Mouse (Mus musculus): ENCODE results near the gene Gpn3. TPM values are rescaled to one million over a fixed set of nuclear protein-coding genes. Genes with fewer than 3 reads are reported as not detected.

Gpn3 gene
- polyA plus RNA-seq, 1 experiment from 2014 or later = 42.7 TPM

DNA sequence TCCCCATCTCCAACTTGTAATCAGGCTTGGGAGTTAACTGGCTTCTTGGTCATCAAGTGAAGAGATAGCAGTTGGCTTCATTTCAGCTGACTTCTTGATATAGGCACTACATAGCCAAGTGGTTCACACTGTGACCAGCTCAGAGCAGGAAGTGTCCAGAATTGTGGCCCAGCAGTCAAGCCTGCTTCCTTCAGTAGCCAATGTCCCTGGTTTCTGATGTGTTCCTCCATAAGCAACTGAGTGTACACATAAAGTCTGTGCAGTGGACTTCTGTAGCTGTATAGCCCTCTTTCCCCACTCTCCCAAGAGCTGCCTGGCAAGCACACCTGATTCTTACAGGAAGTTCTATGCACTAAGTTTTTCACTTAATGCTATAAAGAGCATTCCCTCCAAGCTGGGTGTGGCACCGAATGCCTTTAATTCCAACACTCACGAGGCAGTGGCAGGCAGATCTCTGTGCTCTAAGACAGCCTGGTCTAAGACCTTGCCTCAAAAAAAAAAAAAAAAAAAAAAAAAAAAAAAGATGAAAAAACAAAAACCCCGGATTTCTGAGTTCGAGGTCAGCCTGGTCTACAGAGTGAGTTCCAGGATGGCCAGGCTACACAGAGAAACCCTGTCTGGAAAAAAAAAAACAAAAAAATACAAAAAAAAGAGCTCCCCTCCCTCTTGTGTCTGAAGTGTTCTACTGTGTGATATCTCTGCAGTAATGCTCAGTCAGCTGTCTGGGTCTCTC is 5.6 kb downstream of the Gpn3 start:
- Histone ChIP-seq H3K4me1 (ENCODE audit: control insufficient read depth, insufficient read depth, low read length) (peaks cover 10% of the 10 kb centered on the region), H3K9me3 (replicated peaks; ENCODE audit: control insufficient read depth, low read length, poor library complexity, severe bottlenecking) (no peaks in the 10 kb centered on the region), H3K36me3 (ENCODE audit: control insufficient read depth, insufficient read depth, low read length) (peaks cover 19% of the 10 kb centered on the region), H3K27ac (ENCODE audit: low read length) (no peak overlapping the region), H3K27me3 (ENCODE audit: control insufficient read depth, insufficient read depth, low read depth, low read length) (no peaks in the 10 kb centered on the region), H3K9ac (ENCODE audit: low read depth, low read length) (no peak overlapping the region), H3K4me2 (ENCODE audit: low read length) (no peak overlapping the region), H3K4me3 (ENCODE audit: low read depth, low read length) (no peak overlapping the region)
- ATAC-seq = no peak
- WGBS = 90% methylated on average over 4 of the region's 4 CpGs

DNA sequence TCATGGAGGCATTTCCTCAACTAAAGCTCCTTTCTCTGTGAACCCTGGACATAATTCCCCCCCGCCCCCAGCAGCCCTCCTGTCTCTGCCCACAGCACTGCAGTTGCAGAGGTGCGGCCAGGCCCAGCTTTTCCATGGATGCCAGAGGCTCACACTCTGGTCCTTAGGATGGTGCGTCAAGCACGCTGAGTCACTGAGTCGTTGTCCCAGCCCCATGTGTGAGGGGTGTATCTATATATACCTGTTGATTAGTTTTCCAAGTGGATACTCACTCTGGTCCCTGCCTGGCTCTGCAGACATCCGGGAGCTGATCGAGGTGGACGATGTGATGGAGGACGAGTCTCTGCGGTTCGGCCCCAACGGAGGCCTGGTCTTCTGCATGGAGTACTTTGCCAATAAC is 6.5 kb downstream of the Gpn3 start:
- 97% methylated on average over 12 of the region's 12 CpGs for WGBS
- peaks cover 19% of the 10 kb centered on the region for H3K36me3 ChIP-seq (ENCODE audit: control insufficient read depth, insufficient read depth, low read length)
- no peak overlapping the region for H3K4me3 ChIP-seq (ENCODE audit: low read depth, low read length)
- no peak overlapping the region for H3K9ac ChIP-seq (ENCODE audit: low read depth, low read length)
- ATAC-seq = no peak
- H3K27me3 ChIP-seq (ENCODE audit: control insufficient read depth, insufficient read depth, low read depth, low read length) = no peaks in the 10 kb centered on the region
- no peak overlapping the region for H3K4me2 ChIP-seq (ENCODE audit: low read length)
- peaks cover 5% of the 10 kb centered on the region for H3K4me1 ChIP-seq (ENCODE audit: control insufficient read depth, insufficient read depth, low read length)
- H3K27ac ChIP-seq (ENCODE audit: low read length) = no peak overlapping the region
- no peaks in the 10 kb centered on the region for H3K9me3 ChIP-seq (replicated peaks; ENCODE audit: control insufficient read depth, low read length, poor library complexity, severe bottlenecking)

DNA sequence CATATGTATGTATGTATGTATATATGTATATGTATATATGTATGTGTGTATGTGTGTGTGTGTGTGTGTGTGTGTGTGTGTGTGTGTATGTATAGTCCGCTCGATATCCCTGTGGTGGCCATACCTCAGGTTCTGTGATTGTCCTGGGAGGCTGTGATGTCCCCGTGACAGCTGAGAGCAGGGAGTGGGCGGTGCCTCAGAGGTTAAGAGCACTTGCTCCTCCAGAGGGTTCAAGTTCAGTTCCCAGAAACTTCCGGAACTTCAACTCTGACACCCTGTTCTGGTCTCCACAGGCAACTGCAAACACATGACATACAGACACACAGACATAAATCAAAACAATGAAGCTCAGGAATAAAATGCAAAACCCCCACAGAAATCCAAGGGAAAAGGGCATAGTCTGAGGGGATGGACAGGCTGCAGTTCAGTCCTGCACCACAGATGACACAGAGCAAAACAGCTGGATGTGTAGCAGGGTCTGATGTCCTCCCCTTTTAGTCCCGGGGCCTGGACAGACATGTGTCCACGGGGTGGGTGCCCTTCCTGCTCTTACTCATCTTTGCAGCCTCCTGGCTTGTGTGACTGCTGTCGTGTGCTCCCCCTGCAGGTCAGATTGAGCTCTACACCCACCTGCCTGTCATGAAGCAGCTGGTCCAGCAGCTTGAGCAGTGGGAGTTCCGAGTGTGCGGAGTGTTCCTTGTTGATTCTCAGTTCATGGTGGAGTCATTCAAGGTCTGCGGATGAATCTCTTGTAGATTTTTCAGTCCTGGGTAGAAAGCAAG is 7.9 kb downstream of the Gpn3 start:
- ATAC-seq = 0 out of 2 replicates have a peak, but pooled peaks have one; percentile 32
- Histone ChIP-seq H3K4me1 (ENCODE audit: control insufficient read depth, insufficient read depth, low read length) (no peaks in the 10 kb centered on the region), H3K27ac (ENCODE audit: low read length) (no peak overlapping the region), H3K36me3 (ENCODE audit: control insufficient read depth, insufficient read depth, low read length) (peaks cover 19% of the 10 kb centered on the region), H3K4me3 (ENCODE audit: low read depth, low read length) (no peak overlapping the region), H3K4me2 (ENCODE audit: low read length) (no peak overlapping the region), H3K27me3 (ENCODE audit: control insufficient read depth, insufficient read depth, low read depth, low read length) (no peaks in the 10 kb centered on the region), H3K9me3 (replicated peaks; ENCODE audit: control insufficient read depth, low read length, poor library complexity, severe bottlenecking) (no peaks in the 10 kb centered on the region), H3K9ac (ENCODE audit: low read depth, low read length) (no peak overlapping the region)
- WGBS = 52% methylated on average over 11 of the region's 11 CpGs

DNA sequence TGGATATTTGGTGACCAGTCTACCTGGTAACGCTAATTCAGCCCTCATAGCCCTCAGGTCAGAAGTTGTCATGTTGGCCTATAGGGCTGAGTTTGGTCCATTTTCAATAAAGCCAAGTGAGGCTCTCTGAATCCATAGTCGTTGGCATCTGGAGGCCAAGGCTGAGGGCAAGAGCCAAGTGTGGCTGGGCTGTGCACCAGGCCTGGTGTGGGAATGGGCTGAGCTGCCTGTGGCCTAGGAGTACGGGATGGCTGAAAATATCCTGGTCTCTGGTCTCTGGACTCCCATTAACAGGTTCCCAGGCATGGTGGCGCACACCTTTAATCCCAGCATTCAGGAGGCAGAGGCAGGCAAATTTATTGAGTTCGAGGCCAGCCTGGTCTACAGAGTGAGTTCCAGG is 18.3 kb downstream of the Gpn3 start:
- Histone ChIP-seq H3K9ac (ENCODE audit: low read depth, low read length) (no peak overlapping the region), H3K36me3 (ENCODE audit: control insufficient read depth, insufficient read depth, low read length) (no peaks in the 10 kb centered on the region), H3K4me2 (ENCODE audit: low read length) (no peak overlapping the region), H3K9me3 (replicated peaks; ENCODE audit: control insufficient read depth, low read length, poor library complexity, severe bottlenecking) (no peaks in the 10 kb centered on the region), H3K4me3 (ENCODE audit: low read depth, low read length) (no peak overlapping the region), H3K27me3 (ENCODE audit: control insufficient read depth, insufficient read depth, low read depth, low read length) (no peaks in the 10 kb centered on the region), H3K27ac (ENCODE audit: low read length) (no peak overlapping the region), H3K4me1 (ENCODE audit: control insufficient read depth, insufficient read depth, low read length) (peaks cover 9% of the 10 kb centered on the region)
- ATAC-seq = no peak
- WGBS = 87% methylated on average over 5 of the region's 5 CpGs

DNA sequence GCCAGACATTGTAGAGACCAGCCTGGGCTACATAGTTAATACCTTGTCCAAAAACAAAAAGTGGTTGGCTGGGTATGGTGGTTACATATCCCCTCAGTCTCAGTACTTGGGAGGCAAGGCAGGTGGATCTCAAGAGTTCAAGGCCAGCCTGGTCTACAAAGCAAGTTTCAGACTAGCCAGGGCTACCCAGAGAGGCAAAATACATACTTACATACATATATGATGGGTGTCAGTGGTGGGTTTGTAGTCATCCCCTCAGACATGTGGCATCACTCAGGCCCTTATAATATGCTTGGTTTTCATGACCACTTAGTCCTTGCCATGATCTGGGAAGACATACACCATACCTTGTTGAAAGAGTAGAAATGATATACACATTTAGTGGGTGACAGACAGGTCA is 19.0 kb downstream of the Gpn3 start:
- Histone ChIP-seq H3K27me3 (ENCODE audit: control insufficient read depth, insufficient read depth, low read depth, low read length) (no peaks in the 10 kb centered on the region), H3K4me2 (ENCODE audit: low read length) (no peak overlapping the region), H3K9ac (ENCODE audit: low read depth, low read length) (no peak overlapping the region), H3K4me1 (ENCODE audit: control insufficient read depth, insufficient read depth, low read length) (peaks cover 9% of the 10 kb centered on the region), H3K27ac (ENCODE audit: low read length) (no peak overlapping the region), H3K4me3 (ENCODE audit: low read depth, low read length) (no peak overlapping the region), H3K36me3 (ENCODE audit: control insufficient read depth, insufficient read depth, low read length) (no peaks in the 10 kb centered on the region), H3K9me3 (replicated peaks; ENCODE audit: control insufficient read depth, low read length, poor library complexity, severe bottlenecking) (no peaks in the 10 kb centered on the region)
- ATAC-seq = no peak

DNA sequence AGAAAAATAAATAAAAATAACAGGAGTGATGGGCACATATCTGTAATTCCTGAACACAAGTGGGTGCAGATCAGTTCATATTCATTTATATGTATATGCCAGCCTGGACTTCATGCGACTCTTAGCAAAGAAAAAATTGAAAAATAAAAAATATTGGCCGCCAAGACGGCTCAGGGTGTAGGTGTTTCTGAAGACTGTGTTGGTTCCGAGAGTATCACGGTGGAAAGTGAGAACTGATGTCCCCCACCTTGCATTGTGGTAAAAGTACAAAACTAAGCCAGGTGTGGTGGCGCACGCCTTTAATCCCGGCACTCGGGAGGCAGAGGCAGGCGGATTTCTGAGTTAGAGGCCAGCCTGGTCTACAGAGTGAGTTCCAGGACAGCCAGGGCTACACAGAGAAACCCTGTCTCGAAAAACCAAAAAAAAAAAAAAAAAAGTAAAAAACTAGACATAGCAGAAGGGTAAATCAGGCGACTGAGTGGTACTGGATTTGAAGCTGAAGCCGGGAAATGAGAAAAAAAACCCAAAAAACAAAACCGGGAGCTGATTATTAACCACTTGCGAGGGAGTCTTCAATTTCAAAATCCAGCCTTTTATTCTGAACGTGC is 19.6 kb downstream of the Gpn3 start:
- WGBS = 52% methylated on average over 15 of the region's 16 CpGs
- Histone ChIP-seq H3K9ac (ENCODE audit: low read depth, low read length) (no peak overlapping the region), H3K9me3 (replicated peaks; ENCODE audit: control insufficient read depth, low read length, poor library complexity, severe bottlenecking) (no peaks in the 10 kb centered on the region), H3K4me3 (ENCODE audit: low read depth, low read length) (peak overlapping the region; percentile 73; the same call in 1 of the 2 replicates), H3K4me2 (ENCODE audit: low read length) (peak overlapping the region; percentile 39), H3K36me3 (ENCODE audit: control insufficient read depth, insufficient read depth, low read length) (no peaks in the 10 kb centered on the region), H3K27ac (ENCODE audit: low read length) (peak overlapping the region; percentile 69; the same call in 1 of the 2 replicates), H3K4me1 (ENCODE audit: control insufficient read depth, insufficient read depth, low read length) (peaks cover 9% of the 10 kb centered on the region), H3K27me3 (ENCODE audit: control insufficient read depth, insufficient read depth, low read depth, low read length) (no peaks in the 10 kb centered on the region)
- peak; percentile 38; the same call in 1 of the 2 replicates for ATAC-seq

DNA sequence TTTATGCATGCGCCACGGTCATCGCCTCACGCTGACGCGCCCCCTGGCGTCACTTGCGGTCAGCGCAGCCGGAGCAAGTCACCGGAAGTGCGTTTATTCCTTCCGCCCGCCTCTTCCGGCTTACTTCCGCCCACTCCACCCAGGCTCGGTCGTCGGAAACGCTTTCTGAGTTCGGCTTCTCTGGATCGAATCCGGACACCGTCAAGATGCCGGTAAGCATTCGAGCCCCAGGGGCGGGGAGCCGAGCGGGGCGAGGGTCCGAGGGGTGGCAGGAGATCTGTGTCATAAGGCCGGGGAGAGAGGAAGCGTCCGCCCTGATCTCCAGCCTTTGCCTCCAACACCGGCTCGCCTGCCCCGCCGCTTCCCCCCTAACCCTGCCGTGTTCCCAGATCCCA is 20.1 kb downstream of the Gpn3 start, which contains the start of gene Arpc3:
Gene Arpc3 (plus strand): TSS at position 93 of the 395 bp plus-strand sequence.
- no peaks in the 10 kb centered on the region for H3K27me3 ChIP-seq (ENCODE audit: control insufficient read depth, insufficient read depth, low read depth, low read length)
- H3K9me3 ChIP-seq (replicated peaks; ENCODE audit: control insufficient read depth, low read length, poor library complexity, severe bottlenecking) = no peaks in the 10 kb centered on the region
- peak within 1 kb of the TSS; percentile 86 for H3K9ac ChIP-seq (ENCODE audit: low read depth, low read length)
- H3K4me3 ChIP-seq (ENCODE audit: low read depth, low read length) = peak within 1 kb of the TSS; percentile 73
- under 1% methylated on average over 39 of the region's 39 CpGs for WGBS
- peak; percentile 91 for ATAC-seq
- H3K4me1 ChIP-seq (ENCODE audit: control insufficient read depth, insufficient read depth, low read length) = peaks cover 9% of the 10 kb centered on the region
- H3K27ac ChIP-seq (ENCODE audit: low read length) = peak within 1 kb of the TSS; percentile 69
- H3K4me2 ChIP-seq (ENCODE audit: low read length) = peak within 1 kb of the TSS; percentile 81
- peaks cover 3% of the 10 kb centered on the region for H3K36me3 ChIP-seq (ENCODE audit: control insufficient read depth, insufficient read depth, low read length)

DNA sequence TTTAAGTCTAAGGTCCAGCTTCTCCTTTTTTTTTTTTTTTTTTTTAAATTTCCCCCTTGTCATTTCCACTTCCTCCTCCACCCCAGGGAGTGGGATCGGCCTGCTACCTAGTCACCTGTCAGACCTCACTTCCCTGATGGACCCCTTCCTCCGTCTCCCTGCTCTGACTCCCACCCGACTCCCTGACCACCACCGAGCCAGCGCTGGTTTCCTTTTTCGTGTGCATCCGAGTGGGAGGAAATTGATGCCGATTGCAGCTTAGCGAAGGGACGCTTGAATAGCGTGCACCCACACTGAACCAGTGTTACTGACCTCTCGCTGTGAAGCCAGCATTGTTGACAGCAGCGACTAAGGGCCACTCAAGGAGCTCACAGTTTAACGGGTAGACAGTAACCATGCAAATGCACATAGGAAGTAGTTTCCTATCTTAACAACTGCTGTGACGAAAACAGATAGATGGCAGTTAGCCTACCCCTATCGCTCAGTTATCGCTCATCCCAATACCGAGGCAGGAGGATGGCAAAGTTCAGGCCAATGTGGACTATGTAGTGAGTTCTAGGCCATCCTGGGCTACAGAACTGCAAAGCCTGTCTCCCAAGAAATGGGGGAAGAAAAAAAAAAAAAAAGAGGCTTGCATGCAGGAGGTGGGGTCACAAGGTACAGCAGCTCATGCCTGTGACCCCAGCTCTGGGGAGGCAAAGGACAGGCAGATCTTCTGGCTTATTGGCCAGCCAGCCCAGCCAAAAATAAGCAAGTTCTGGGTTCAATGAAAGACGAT is 20.7 kb downstream of the Gpn3 start:
- H3K36me3 ChIP-seq (ENCODE audit: control insufficient read depth, insufficient read depth, low read length) = peaks cover 9% of the 10 kb centered on the region
- no peaks in the 10 kb centered on the region for H3K9me3 ChIP-seq (replicated peaks; ENCODE audit: control insufficient read depth, low read length, poor library complexity, severe bottlenecking)
- peaks cover 9% of the 10 kb centered on the region for H3K4me1 ChIP-seq (ENCODE audit: control insufficient read depth, insufficient read depth, low read length)
- H3K27me3 ChIP-seq (ENCODE audit: control insufficient read depth, insufficient read depth, low read depth, low read length) = no peaks in the 10 kb centered on the region
- H3K4me2 ChIP-seq (ENCODE audit: low read length) = peak overlapping the region; percentile 81
- no peak overlapping the region for H3K27ac ChIP-seq (ENCODE audit: low read length)
- H3K4me3 ChIP-seq (ENCODE audit: low read depth, low read length) = peak overlapping the region; percentile 73
- peak; percentile 39; the same call in 1 of the 2 replicates for ATAC-seq
- 15% methylated on average over 19 of the region's 19 CpGs for WGBS
- H3K9ac ChIP-seq (ENCODE audit: low read depth, low read length) = peak overlapping the region; percentile 86

Data from midbrain, embryonic 16.5 days (tissue).